Mouse (Mus musculus) spleen, postnatal 14 days (tissue): ENCODE measurements around the gene Vmn1r17.
"Not testable (repeated sequence)": the region's sequence is repeated elsewhere in the genome, so short reads cannot be mapped to it uniquely, and the experiment has no call there.

Experiments used
- DNase-seq, 2 experiments: peaks; one replicate each; pipeline ENCODE4 v3.0.0; 2021 to 2022; ENCODE audit warnings: low spot score in 2 of 2

Gene Vmn1r17

DNA sequence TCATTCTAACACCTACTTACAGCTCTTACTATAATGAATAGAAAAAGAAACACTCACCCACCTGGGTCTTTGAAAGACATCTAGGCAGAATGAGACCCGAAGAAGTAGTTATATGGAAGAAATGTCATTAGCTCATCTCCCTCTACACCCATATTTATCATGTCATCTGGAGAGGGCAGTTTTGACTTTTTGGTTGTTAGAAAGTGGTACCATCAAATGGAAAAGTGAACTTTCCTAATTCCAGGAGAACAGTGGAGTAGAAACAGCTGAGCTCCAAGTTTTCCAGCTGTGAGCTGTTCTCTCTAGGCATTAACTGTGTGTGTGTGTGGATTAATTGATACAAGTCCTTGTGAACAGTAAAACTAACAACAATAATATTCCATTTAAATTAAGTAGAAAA, at the start of gene Vmn1r17:
Gene Vmn1r17 (minus strand): TSS at position 101 of the 400 bp plus-strand sequence.
- DNase-seq: no peak

DNA sequence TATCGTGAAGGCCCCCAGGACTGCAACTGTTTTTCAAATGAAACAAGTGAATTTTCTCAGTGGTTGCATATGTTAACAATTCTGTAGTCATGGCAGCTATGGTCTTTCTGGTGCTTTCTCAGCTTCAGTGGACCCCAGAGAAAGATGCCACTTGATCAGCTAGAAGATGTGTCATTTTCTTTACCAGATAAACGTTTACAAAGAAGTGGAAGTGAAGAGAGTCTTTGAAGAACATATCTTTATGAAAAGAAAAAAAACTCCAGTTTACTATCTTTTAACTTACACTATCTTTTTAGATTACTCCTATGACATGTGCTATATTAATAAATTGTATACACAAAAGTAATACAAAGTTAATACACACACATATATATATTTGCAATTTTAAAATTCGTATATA, 40.0 kb upstream of the Vmn1r17 start, which contains the start of gene Vmn1r19:
Gene Vmn1r19 (plus strand): TSS at position 301 of the 400 bp plus-strand sequence.
- DNase-seq: not testable (repeated sequence)

DNA sequence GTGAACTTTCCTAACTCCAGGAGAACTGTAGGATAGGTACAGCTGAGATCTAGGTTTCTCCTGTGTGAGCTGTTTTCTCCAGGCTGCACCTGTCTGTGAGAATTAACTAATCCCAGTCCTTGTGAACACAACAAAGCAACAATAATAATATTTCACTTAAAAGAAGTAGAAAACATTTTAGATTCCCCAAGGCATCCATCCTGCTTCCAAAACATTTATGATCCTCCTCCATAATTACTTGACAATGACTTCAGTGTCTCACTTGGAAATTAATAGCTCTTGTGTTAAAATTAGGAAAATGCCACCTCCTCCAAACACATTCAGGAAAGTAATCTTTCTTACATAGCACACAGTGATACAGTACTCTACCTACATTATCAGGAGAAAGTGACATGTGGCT, 32.2 kb upstream of the Vmn1r17 start, which contains the start of gene Vmn1r18:
Gene Vmn1r18 (minus strand): TSS at position 101 of the 400 bp plus-strand sequence.
- no peak for DNase-seq

DNA sequence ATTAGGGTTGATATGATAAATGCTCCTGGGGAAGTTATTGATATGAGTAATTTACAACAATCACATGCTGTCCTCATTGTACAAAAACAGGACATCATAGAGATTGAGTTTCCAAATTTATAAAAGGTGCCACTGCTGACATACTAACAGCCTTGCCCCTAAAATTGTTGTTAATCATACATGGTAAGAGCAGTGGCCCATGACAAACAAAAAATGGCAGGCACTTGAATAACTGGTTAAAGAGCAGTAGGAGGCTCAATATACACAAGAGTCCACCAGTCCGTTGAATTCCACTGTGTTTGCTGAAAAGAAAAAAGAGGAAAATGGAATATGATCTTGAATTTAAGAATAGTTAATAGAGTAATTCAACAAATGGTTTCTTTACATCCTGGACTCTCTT, 4.0 kb upstream of the Vmn1r17 start:
- DNase-seq: no peak

DNA sequence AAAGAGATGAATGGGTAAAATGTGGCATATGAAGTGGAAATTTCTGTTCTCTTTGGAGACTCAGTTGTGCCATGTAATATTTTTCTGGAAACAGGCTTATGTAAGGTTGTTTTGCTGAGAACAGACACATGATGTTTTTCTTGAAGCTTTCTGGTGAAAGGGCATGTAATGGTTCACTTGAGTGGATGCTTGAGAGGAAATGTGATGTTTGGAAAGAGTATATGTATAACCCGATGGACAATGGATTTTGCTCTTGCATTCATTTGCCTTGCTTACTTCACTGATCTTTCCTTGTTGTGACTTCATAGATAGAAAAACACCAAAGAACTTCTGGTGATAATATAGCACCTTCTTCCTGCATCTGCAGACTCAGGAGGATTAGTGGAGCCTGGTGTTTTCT, 2.3 kb upstream of the Vmn1r17 start:
- DNase-seq: not testable (repeated sequence)

DNA sequence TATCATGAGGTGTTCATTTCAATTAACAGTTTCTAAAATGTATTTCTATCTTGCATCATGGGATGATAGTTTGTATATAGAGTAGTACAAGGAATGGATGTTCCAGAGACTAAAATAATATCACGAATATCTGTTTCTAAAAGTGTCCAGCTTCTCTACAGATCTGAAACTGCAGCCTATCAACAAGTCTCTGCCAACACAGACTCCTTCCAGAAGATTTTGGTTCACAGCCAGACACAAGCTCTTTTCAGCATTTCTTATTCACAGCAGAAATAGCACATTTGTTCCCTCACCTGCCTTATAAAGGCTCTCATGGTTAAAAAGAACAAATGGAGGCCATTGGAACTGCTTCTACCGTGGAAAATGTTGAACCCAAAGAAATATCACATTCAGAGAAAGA, 6.7 kb downstream of the Vmn1r17 start:
- no peak for DNase-seq

DNA sequence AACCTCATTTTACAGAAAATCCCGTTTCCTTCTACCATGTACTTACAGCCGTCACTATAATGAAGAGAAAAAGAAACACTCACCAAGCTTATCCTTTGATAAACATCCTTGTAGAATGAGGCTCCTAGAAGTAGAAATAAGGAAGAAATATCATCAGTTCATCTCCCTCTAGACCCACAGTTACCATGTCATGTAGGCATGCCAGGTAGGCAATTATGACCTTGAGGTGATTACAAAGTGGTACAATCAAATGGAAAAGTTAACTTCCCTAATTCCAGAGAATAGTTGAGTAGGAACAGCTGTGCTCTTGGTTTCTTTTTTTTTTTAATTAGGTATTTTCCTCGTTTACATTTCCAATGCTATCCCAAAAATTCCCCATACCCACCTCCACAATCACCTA, 34.1 kb downstream of the Vmn1r17 start, which contains the start of gene Vmn1r16:
Gene Vmn1r16 (minus strand): TSS at position 101 of the 400 bp plus-strand sequence.
- DNase-seq: no peak

DNA sequence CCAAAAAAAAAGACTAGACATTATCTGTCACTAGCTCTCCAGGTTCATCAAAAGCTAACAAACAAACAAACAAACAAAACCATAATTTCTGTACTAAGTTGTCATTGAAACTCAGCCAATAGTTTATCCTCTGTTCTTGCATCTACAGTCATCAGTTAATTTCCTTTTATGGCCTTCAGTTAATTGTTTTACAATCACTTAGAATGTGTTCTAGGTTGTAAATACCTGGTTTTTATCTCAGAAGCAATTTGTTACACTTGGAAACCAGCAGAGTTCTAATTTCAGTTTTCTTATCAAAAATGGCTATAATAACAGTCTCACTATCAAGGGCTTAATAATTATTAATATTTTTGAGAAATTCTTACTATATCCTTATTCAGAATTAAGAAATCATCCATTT, 37.4 kb downstream of the Vmn1r17 start:
- no peak for DNase-seq
